24 mouse cellular contexts compared by ENCODE assay signal in genomic region chr3:131372996-131373395, GRCm38 (mm10).
"Had no signal": no experiment of that assay in that cellular context is flagged by ENCODE, and none has a peak within 500 bp of the region (broad histone marks: within the 10 kb centered on the region; RNA-seq: fewer than 3 reads in every experiment).

No protein-coding gene starts in this region.

- H3K9me3 ChIP-seq: heart, embryonic 10.5 days; heart, embryonic 12.5 days; hindbrain, embryonic 10.5 days; hindbrain, embryonic 12.5 days; intestine, embryonic 15.5 days; limb, embryonic 13.5 days; limb, embryonic 15.5 days; liver, embryonic 12.5 days had no signal

- H3K4me1 ChIP-seq: heart, embryonic 10.5 days; heart, embryonic 12.5 days; hindbrain, embryonic 10.5 days; hindbrain, embryonic 12.5 days; intestine, embryonic 15.5 days; limb, embryonic 13.5 days; limb, embryonic 15.5 days; liver, embryonic 12.5 days had no signal

- ATAC-seq: hindbrain, embryonic 16.5 days; inflammation-experienced regulatory T-cells, adult 6 months; intestine, embryonic 15.5 days; intestine, postnatal 0 days; liver, embryonic 12.5 days had no signal

- H3K4me3 ChIP-seq: gastrocnemius, adult 2 months; heart, embryonic 10.5 days; heart, embryonic 12.5 days; hindbrain, embryonic 10.5 days; hindbrain, embryonic 12.5 days; intestine, embryonic 15.5 days; limb, embryonic 13.5 days; limb, embryonic 15.5 days; liver, embryonic 12.5 days had no signal

- H3K36me3 ChIP-seq: heart, embryonic 10.5 days; heart, embryonic 12.5 days; hindbrain, embryonic 10.5 days; hindbrain, embryonic 12.5 days; intestine, embryonic 15.5 days; limb, embryonic 13.5 days; limb, embryonic 15.5 days; liver, embryonic 12.5 days had no signal

- DNase-seq: gastrocnemius, adult 2 months; gastrocnemius, postnatal 10 days; gastrocnemius, postnatal 25 days; heart, adult 18-20 months; heart, postnatal 10 days; heart, postnatal 4 days; kidney, adult 18-20 months; kidney, adult 8-10 months; kidney, postnatal 10 days; kidney, postnatal 36 days; layer of hippocampus, adult 9-11 months; layer of hippocampus, postnatal 36 days; left cerebral cortex, postnatal 4 days had no signal

- H3K27me3 ChIP-seq: heart, embryonic 12.5 days; hindbrain, embryonic 12.5 days; intestine, embryonic 15.5 days; limb, embryonic 13.5 days; limb, embryonic 15.5 days; liver, embryonic 12.5 days had no signal
